Mouse (Mus musculus) C2C12 (cell line): ENCODE measurements around the gene Ccdc78.

Experiments used
- CTCF ChIP-seq: IDR thresholded peaks from one replicate; pipeline ENCODE4 v1.5.1; 2011; ENCODE audit not compliant: control insufficient read depth, insufficient read depth, insufficient read length
- MAX ChIP-seq: IDR thresholded peaks from one replicate; pipeline ENCODE4 v1.6.1; 2011; ENCODE audit warnings: mild to moderate bottlenecking, control low read depth
- MYOG ChIP-seq: IDR thresholded peaks from one replicate; pipeline ENCODE4 v1.6.1; 2011; ENCODE audit not compliant: control insufficient read depth, insufficient read length; ENCODE audit errors: extremely low read depth
- USF1 ChIP-seq: IDR thresholded peaks from one replicate; pipeline ENCODE4 v1.6.1; 2011; ENCODE audit warnings: low read depth, mild to moderate bottlenecking, control low read depth, moderate library complexity

- TF ChIP-seq USF1 = no peak
- TF ChIP-seq CTCF = no peak
- TF ChIP-seq MAX = no peak
- no peak for TF ChIP-seq MYOG
Observed at GRCm38 (mm10) chr17:25791320-25791842, 5.0 kb downstream of the Ccdc78 start.
